Mouse (Mus musculus) forebrain, embryonic 11.5 days (tissue): ENCODE data around the gene Fnbp1l. TPM values are rescaled to one million over a fixed set of nuclear protein-coding genes. Genes with fewer than 3 reads are reported as not detected.

Experiments
- microRNA-seq: library from miRNA; unstranded; fragments of <30 nt; microRNA quantifications from one replicate; pipeline ENCODE4, GENCODE M21; 2016; ENCODE audit not compliant: insufficient number of aligned reads
- polyA plus RNA-seq: library from polyadenylated mRNA; unstranded; fragments of >200 nt; fragmentation: Nextera tagmentation; extraction: Ambion mirVana; gene quantifications from 2 replicates; pipeline ENCODE4 v1.2.1, GENCODE M21; 2014

Fnbp1l gene
- polyA plus RNA-seq, 1 experiment from 2014 or later, result 88.2 TPM

Small RNA genes lying within 50 kb of the gene (microRNA-seq; reads per million reads assigned to microRNA genes)
- not detected for gene Mir7657

Other genes with a start within 250 kb of the Fnbp1l start
- gene Pde5a, start 109.2 kb upstream of the Fnbp1l start, polyA plus RNA-seq, result 5.3 and 5.5 TPM in 2 replicates